Mouse (Mus musculus): ENCODE measurements around the gene Pik3cd.
"Not testable (repeated sequence)": the region's sequence is repeated elsewhere in the genome, so short reads cannot be mapped to it uniquely, and the experiment has no call there.

Pik3cd gene

DNA sequence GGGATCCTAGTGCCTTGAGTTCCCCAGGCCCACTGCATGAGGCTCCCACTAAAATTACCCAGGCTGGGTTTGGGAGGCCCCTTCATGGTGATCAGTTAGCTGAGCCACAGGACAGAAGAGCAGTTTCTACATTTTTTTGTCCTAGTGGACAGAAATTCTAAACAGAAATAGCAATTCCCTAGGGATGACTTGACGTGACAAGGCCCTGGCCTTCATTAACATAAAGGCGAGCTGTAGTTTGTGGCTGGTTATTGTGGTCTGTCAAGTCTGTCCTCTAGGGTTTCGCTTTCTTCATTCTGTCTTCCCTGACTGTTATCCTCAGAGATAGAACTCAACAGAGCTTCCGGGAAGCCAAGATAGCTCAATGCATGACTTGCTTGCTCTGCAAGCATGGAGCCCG, 60.4 kb downstream of the Pik3cd start:
- no peak for DNase-seq

DNA sequence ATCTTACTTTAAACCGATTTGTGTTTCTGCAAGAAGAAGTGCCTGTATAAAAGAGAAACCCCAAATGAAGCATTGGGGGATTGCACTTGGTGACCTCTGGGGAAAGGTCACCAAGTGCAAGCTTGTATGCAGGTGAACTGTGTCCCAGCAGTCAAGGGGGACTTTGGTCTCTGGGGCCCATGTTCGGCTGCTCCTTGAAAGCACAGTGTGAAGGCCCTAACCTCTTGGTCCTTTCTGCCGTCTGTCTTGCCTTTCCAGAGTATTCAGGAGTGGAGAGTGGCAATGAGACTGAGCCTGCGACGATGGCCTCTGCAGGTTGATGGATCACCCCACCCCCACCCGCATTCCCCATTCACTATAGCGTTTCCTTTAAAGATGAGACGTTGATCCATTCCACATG, 61.0 kb downstream of the Pik3cd start:
- no peak for DNase-seq

DNA sequence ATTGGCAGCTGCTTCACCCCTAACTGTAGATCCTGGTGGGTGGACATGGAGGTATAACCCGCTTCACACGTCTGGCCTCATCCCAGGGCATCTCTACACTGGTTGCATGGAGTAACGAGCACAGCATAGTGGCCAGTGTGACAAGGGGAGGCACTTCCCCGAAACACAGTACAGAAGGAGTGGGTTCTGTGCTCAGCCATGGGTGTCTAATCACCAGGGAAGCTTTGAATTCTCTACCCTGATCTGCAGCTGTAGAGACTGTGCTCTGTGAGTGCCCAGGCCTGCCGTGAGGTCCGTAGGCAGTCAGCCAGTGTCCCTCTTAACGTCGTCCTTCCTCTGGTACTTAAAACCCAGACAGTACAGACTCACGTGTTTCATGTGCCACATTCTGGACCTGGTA, 61.5 kb downstream of the Pik3cd start:
- DNase-seq: no peak

DNA sequence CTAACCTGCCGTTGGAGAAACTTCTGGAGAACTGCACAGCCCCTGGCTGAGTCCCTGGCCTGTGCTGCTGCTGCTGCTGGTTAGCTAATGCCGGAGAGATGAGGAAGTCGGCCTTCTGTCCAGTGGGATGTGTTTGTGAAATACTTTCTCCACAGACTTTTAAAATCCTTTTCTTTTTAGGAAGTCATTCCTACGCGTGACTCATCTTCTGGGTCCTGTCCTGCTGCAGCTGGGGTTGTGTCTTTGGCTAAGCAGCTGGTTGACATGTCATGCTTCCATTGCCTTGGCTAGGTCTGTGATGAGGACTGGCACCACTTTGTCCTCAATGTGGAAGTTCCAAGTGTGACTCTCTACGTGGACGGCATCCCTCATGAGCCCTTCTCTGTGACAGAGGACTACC, 64.4 kb downstream of the Pik3cd start:
- DNase-seq: no peak

DNA sequence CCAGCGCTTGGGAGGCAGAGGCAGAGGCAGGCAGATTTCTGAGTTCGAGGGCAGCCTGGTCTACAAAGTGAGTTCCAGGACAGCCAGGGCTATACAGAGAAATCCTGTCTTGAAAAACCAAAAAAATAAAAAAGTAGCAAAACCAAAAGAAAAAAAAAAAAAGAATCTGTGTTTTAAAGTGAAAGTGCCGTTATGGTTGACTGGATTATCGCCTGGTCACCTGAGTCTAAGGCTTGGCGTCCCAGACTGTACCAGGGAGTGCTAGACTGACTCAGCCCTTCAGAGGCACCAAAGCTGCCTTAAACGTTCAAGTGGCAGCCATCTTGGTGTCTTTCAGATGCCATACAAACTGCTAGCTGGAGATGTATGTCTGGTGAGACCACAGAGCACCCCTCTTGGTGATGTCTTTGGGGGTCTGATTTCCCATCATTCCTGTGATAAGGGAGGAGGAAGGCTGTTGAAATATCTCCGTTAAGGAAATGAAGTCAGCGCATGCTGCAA, 66.4 kb downstream of the Pik3cd start:
- no peak for DNase-seq

DNA sequence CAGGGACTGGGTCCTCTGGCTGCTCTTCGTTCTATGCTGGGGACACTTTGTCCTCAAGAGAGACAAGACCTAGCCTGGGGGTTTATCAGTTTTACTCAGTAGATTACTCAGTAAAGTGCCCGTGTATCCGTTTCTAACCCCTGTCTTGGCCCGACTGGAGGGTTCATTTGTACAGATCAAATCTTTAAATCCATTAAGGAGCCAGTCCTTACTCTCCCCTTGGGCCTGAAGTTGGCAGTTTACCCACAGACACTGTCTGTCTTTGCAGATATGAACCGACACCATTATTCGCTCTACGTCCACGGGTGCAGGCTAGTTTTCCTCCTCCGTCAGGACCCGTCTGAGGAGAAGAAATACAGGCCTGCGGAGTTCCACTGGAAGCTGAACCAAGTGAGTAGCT, 67.4 kb downstream of the Pik3cd start:
- DNase-seq: no peak

DNA sequence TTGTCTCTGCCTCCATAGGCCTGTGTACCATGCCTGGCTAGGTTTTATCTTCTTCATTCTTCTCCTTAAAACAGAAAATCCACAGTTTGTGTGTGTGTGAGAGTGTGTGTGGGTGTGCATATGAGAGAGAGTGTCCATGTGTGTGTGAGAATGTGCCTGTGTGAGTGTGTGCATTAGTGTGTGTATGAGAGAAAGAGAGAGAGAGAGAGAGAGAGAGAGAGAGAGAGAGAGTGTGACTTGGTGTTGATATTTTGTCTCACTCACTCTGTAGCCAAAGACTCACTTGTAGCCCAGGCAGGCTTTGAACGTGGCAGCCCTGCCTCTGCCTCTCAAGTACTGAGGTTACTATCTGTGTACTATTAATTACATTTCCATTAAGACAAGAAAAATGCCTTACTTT, 68.2 kb downstream of the Pik3cd start:
- DNase-seq: no peak

DNA sequence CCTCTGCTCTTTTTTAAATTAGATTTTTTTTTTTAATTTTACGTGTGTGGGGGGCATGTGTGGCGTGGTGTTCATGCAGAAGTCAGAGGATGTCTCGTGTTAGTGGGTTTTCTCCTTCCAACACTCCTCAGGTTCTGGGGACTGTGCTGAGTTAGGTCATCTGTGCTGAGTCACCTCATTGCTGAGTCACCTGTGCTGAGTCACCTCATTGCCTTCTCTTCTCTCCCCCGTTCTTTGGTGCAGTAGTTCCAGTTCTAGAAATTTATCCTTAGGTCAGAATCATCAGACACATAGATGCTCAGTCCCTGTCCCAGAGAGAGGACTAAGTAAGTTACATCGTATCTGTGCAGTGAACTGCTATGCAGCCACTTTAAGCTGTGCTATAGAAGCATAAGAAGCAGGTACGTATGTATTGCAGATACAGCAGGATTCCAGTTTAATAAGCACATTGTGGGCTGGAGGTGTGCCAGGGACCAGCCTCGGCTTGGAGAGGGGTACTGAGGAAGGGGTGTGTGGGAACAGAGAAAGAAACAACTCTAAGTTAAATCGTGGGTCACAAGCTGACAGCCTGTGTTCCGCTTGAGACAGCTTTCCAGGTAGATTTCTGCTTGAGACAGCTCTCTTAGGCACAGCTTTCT, 69.6 kb downstream of the Pik3cd start:
- DNase-seq: no peak

DNA sequence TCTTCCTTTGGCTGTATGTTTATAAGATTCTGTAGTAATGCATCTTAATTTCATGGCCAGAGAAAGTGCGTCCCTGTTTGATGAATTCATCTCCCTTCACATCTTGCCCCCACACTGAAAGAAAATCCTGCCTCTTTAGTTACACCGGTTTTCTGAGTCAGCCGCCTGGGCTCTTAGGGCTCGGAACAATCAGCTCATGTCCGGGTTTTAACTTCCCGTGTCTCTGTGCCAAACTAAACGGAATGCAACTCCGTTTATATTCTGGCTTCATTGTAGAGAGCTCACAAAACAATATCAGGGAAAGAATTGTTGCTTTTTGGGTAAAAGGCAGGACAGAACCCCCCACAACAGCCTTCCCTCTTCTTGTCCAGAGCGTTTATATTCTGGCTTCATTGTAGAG, 73.6 kb downstream of the Pik3cd start:
- no peak for DNase-seq

DNA sequence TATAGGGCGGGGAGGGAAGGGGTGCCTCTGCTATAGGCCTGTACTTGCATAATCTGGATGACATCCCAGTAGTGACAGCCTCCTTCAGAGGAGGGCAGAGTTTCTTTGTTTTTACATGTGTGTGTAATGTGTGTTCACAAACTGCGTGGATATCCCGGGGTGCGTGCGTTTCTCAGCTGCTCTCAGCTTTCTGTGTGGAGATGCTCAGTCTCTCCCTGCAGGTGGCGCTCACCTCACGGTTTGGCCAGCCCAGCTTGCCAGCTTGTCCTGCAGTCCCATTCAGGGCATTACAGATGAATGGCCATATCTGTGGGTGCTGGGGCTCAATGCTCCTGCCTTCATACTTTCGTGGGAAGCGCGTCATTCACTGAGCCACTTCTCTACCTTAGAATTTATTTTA, 74.0 kb downstream of the Pik3cd start:
- peak; percentile 77 for DNase-seq

DNA sequence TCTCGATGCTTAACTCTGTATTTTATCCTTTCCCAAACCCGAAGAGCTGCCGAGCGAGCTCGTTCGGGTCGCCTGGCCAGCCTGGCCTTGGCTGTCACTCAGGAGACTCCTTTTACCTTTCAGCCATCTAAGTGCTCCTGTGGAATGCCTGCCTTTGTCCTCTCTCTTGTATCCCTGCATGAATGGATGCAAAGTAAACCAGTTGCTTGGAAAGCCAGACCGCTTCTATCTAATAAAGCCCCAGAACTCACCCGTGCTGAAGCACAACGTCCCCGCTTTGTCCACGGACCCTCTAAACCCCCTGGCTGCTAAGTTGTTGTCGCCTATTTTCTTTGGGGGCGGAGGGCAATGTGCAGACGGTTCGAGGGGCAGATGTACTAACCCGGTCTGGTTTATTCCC, 75.6 kb downstream of the Pik3cd start:
- no peak for DNase-seq

DNA sequence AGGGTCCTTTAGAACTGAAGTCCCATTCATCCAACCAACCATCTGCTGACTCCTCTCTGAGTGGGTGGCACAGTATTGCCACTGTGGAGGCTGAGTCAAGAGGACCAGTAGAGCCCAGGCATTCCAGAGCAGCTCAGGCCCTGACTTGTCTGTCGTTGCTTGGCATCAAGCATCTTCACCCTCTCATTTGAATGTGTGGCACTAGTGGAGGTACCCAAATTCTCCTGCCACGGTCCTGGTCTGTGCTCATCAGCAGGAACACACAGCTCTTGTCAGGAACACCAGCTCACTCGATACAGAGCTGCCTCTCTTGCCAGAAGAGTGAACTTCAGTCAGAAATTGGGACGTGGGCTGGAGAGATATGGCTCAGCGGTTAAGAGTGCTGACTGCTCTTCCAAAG, 78.7 kb downstream of the Pik3cd start:
- no peak for DNase-seq

DNA sequence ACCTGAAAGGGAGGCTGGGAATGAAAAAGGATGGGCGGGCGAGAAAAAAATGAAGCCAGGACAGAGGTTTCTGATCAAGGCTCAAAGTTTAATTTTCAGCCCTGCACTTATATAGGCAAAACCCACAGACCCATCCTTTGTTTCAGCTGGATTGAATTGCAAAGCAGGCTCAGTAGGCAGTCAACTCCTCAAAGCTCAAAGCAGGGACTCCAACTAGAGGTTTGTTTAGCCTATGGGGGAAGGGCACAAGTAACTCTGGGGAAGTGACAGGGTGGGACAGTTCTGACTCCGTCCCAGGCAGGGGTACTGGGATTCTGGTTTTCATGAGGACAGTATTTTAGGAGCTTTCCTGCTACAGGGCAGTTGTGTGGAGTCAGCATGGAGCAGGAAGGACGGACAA, 81.1 kb downstream of the Pik3cd start:
- DNase-seq: no peak

DNA sequence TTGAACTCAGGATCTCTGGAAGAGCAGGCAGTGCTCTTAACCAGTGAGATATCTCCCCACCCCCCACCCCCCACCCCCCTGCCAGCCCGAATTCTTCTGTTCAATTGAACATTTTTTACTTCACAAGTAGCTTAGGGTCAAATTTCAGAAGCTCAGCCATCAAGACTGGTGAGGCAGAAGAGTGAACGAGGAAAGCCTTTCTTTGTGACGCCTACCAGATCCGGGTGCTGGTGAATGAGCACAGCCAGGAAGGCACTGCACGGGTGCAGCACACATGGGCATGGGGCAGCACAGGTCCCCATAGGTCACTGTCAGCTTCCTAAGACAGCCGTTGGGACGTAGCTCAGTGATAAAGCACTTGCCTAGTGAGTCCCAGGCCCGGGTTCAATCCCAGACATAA, 82.4 kb downstream of the Pik3cd start:
- DNase-seq: no peak

DNA sequence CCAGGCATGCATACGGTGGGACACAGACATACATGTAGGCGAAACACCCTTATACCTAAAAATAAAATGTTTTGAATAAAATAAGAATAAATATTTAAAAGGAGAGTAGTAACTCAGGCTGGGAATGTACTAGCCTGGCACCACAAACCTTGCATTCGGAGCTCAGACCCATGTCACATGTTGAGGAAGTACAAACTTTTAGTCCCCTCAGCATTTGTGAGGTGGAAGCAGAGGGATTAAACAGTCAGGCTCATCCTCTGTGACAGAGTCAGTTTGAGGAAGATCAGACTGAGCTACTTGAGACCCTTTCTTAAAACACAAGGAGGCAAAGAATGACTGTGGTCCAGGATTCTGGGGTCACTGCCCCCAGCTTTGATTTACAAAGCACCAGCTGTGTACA, 85.4 kb downstream of the Pik3cd start:
- DNase-seq: not testable (repeated sequence)

DNA sequence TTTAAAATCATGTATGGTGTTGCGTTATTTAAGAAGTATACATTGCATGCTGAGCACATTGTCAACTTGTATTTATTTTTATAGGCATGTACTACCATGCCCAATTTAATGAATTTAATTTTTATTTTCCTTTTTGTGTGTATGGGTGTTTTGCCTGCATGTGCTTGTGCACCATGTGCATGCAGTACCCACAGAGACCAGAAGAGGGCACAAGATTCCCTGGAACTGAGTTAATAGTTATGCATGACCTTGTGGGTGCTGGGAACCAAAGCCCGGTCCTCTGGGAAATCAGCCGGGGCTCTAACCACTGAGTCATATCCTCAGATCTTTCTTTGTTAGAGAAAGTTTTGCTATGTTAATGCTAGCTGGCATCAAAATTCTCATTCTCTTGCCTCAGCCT, 87.5 kb downstream of the Pik3cd start:
- peak; percentile 37 for DNase-seq

DNA sequence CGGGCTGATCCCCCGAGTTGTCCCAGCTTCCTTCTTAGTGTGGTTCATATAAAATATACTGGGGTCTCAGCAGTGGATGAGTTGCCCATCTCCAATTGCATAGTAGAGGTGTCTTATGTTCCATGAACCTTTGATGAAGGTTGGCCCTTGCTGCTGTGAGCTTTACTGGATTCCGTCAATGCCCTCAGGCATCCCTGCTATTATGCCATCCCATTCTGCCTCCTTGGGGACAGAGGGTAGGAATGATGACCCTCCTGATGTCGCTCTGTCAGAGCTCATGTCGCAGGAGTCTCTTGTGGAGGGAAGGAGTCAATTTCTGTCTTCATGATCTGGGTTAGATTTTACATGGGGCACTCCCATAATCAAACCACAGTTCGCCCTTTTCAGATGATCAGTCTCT, 88.9 kb downstream of the Pik3cd start:
- DNase-seq: not testable (repeated sequence)

DNA sequence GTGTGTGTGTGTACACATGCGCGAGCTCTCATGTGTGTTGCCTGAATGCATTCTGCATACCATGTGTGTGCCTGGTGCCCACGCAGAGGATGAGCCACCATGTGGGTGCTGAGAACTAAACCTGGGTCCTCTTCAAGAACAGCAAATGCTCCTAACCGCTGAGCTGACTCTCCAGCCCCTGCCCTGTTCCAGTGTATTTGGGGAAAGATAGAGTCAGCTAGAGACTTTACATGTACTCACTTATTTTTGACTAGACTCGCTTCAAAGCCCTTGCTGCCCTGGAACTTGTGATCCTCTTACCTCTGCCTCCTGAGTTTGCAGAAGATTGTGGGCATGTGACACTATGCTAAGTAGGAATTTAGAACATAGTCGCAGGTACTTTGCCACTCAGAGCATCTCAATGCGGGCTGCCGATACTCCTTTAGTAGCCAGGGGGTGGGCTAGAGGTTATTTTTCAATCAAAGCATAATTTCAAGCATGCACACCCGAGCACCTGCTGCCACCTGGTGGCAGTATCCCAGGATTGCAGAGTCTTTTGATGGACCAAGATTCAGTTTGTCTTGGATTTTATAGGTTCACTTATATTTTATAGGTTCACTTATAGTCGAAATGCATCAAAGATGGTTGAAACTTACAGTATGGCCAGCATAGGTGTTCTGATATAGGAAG, 90.9 kb downstream of the Pik3cd start:
- DNase-seq: peak; percentile 77

DNA sequence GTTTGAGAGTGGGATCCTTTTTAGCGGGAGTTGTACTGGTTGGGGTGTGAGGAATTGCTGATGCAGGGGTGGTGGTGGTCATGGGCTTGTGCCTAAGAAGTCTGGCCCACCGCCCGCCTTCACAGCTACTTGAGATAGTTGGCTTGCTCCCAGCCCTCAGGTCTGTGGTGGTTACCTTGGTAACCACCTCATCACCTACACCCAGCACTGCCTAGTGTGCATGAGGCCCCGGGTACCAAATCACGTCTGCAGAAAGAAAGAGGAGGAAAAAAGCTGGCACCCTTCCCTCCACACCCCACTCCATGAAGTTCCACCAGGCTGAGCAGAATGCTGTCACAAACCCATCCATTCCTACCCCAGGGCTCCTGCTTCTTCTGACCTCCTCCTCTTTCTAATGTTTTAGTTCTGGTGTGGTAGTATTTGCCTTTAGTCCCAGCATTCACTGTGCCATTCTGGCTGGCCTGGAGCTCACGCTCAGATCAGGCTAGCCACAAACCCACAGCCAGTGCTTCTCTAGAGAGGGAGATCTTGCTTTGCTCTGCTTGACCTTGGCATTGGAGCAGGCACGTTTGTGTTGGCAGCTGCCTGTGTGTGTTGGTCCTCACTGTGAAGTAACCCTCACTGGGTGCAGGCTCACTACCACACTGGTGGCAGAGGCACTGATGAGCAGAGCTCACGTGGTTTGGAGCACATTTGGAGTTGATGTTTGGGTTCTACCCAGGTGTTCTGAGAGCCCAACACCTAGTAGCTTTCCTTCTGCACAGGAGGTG, 92.9 kb downstream of the Pik3cd start:
- DNase-seq: no peak

DNA sequence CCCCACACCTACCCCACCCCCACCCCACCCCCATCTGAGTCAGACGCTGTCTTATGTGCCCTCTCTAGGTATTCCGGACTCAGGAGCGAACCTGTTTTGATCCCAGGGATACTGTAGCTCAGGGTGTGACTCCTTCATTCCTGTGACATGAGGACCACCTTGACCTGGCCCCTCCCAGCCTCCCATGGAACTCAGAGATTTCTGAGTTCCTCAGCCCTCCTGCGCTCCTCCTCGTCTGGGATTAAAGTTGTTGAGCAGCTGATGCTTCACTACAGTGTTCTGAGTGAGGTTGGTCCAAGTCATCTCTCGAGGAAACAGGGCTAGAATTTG, 94.1 kb downstream of the Pik3cd start:
- no peak for DNase-seq

DNA sequence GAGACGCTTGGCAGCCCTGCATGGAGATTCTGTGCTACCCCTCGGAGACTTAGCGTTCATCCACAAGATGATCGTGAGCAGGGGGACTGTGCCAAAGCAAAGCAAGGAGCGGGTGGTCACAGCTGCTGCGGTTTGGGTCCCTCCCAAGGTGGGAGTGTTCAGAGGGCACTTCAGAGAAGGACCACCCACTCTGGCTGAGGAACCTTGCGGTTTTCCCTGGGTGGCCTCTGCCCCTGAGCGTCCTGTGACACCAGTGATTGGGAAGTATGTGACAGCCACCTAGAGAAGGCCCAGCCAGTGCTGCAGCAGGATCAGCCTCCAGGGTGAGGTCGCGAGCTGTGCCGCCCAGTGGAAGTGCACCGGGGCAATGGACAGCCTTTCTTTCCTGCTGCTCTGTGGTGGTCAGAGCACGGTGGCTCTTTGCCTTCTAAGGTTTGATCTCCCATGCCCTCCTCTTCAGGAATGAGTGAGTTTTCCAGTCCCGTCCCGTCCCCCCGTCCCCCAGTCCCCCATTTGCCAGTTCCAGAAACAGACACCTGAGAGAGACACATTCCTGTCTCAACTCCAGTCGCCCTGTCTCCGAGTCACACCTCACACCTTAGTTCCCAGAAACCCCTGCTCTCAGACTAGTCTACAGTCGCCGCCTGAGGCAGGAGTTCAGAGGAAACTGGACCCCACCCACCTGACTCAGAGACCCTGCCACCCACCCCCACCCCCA, 94.6 kb downstream of the Pik3cd start:
- no peak for DNase-seq

DNA sequence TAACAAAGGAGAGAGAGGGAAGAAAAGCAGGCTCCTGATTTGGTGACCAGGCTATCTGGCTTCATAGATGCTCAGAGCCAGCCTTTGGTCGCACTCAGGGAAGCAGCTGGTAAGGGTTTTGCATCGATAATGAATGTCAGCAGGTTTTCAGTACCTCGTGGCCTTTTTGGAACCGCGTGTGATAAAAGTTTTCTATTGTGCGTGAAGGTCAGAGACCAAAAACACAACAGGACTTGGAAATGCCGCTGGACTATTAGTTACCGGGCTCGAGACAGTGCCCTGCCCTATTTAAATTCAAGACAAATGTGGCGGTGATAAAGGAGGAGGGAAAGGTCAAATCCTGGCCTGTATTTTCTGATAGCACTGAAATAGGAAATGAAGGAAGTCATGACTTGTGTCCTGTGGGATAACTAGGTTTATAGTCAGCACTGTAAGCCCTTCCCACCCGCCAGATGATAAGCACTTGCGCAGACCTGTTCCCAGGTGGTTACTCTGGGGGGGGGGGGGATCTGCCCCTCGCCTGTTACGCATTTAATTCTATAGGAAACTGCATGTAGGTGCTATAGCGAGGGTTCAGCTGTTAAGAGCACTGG, 95.5 kb downstream of the Pik3cd start:
- no peak for DNase-seq

DNA sequence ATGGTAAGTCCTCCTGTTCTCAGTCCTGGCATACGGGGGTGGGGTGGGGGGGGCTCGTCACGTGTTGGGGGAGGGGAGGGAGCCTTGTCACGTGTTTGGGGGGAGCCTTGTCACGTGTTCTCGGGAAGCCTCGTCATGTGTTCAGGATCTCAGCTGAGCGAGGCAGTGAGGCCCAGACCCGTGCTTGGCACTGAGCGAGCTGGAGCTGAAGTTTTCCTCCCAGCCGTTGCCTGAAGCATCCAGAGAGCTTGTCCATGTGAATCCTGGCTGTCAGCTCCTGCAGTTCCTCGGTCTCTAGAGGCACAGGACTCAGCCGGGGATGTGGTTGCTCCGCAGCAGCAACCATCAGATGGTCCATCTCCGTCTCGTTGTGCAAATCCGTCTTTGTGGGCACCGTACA, 96.3 kb downstream of the Pik3cd start:
- DNase-seq: no peak

Data from thymus, postnatal 4 days (tissue).